Mouse (Mus musculus) CD4-positive, CD25-positive, alpha-beta regulatory T cell, adult 9 weeks (primary cell): ENCODE measurements around the gene Irs4. TPM values are rescaled to one million over a fixed set of nuclear protein-coding genes. Genes with fewer than 3 reads are reported as not detected.

ENCODE experiments used
- polyA plus RNA-seq: library from polyadenylated mRNA; unstranded; fragments of 100-300 nt; shearing (Covaris generic); gene quantifications from one replicate; pipeline ENCODE4 v1.2.1, GENCODE M21; 2017

The Irs4 gene
- not detected for polyA plus RNA-seq

DNA sequence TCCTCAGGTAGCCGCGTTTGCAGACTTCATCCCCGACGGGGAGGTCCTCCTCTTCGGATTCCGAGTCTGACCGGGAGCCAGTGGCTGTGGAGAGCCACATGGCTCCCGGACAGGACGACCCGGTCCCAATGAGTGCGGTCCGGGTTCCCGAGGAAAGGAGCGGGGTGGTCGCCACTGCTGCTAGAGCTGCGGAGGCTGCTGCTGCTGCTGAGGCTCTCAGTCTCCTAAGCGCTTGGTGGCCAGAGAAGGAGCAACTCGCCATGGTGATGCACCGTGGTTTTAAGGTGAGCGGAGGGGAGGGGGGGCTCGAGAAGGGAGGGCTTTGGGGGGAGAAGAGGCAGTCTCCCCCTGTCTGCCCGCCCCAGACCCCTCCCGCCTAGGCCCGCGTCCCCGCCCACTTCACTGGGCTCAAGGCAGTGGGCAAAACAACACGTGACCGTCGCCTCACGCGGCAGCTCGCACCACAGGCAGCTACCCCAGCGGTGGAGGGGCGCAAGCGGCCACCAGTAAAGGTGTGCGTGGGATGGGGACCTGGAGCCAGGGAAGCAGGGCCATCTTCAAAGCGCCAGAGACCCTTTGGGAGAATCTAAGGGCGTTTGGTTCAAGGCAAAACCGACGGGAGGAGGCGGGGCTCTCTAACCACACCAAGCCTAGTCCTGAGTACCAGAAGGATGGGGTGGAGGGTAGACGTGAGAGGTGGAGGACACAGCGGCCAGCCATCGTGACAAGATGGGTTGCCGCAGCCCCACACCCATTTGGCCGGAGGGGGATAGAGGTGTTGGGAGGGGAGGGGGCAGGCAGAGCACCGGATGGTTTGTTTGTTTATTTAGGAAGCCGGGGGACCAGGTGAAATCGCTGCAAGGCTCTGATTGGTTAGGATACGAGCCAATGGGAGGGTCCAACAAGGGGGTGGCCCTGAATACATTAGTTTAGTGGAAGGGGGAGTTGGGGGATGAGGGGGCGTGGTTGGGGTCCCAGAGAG is at the start of gene Irs4:
Gene Irs4, minus strand, starts transcription at position 327 of the 982 bp plus-strand sequence.

Other genes starting within 250 kb of the Irs4 start
- not detected for gene Col4a5, start 249.9 kb downstream of the Irs4 start, polyA plus RNA-seq
- gene Gm15294, start 150.0 kb upstream of the Irs4 start, polyA plus RNA-seq: not detected